Mouse (Mus musculus): ENCODE measurements around the gene Optc.

DNA sequence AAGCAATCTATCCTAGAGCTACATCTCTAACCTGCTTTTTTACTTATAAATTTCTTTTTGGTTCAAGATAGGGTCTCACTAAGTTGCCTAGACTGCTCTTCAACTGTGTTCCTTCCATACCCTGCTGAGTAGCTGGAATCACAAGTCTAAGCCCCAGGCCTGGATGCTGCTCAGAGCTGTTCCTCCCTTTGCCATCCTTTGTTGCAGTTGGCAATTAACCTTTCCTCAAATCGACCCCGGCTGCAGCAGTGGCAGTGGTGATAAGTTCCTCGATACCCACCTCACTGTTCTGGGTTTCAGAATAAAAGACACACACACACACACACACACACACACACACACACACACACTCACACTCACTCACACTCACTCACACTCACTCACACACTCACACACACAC, 17.4 kb upstream of the Optc start:
- TF ChIP-seq CTCF (IDR thresholded peaks at IDR 0.05; ENCODE audit: borderline replicate concordance, extremely low read depth, insufficient read depth, insufficient read length) (no peak), POLR2A (IDR thresholded peaks at IDR 0.05; ENCODE audit: borderline replicate concordance, extremely low read depth, insufficient read depth, insufficient read length, poor library complexity, severe bottlenecking) (no peak)

Data from brain, embryonic 14.5 days (tissue).